ENCODE assay signal across 7 mouse cellular contexts in the genomic region with DNA sequence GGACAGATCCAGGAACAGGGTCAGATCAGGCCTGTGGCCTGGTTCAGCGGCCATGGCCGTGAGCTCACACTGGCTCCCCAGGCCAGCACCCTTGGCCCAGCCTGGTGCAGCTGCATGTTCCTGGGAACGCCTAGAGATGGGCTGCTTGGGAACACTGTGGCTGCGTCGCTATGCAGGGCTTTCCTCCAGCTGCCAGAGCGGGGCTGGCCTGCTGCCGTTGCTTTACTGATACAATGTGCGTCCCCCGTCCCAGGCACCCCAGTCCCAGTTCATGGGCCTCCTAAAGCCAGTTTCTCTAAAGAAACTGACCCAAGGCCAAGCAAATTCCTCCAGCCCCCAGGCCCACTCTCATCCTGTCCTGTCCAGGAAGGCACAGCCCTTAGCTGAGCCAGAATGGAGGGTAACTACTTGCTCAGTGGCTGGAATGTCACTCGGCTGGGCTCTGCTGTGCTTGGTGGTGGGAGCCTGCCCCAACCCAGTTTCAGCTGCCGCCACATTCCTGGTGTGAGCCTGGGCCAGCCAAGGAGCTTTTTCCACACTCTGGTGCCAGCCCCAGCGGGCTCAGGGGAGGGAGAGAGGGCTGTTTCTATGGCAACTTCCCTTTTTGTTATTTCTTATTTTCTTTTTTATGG. TPM values are rescaled to one million over a fixed set of nuclear protein-coding genes. Genes with fewer than 3 reads are reported as not detected.
DNase-seq lines count a peak whose midpoint lies in the region; ATAC-seq and TF ChIP-seq lines count a peak whose summit lies in the region.

No protein-coding gene starts in this region.

- peaks cover 67% of the 10 kb centered on the region for H3K4me1 ChIP-seq in embryonic facial prominence, embryonic 13.5 days
- H3K4me1 ChIP-seq in limb, embryonic 15.5 days, result peaks cover 88% of the 10 kb centered on the region

- H3K27me3 ChIP-seq in embryonic facial prominence, embryonic 13.5 days, result no peaks in the 10 kb centered on the region
- H3K27me3 ChIP-seq in limb, embryonic 15.5 days, result no peaks in the 10 kb centered on the region
- H3K27me3 ChIP-seq in myocyte (ENCODE audit: control insufficient read depth, insufficient read depth, insufficient read length), result no peaks in the 10 kb centered on the region

- H3K27ac ChIP-seq in embryonic facial prominence, embryonic 13.5 days, result peak overlapping the region; percentile 99
- H3K27ac ChIP-seq in limb, embryonic 15.5 days, result peak overlapping the region; percentile 97

- no peak overlapping the region for H3K4me3 ChIP-seq in embryonic facial prominence, embryonic 13.5 days
- H3K4me3 ChIP-seq in limb, embryonic 15.5 days, result no peak overlapping the region
- no peak overlapping the region for H3K4me3 ChIP-seq in myocyte

- WGBS in embryonic facial prominence, embryonic 13.5 days, result 34% methylated on average over 12 of the region's 12 CpGs
- 16% methylated on average over 12 of the region's 12 CpGs for WGBS in limb, embryonic 15.5 days

- DNase-seq in adrenal gland, postnatal 25 days, result peak; percentile 48
- DNase-seq in heart, adult 8-10 months (ENCODE audit: low spot score), result peak; percentile 69
- peak; percentile 55 for DNase-seq in kidney, adult 18-20 months
- DNase-seq in yolk sac, embryonic 10.5 days (ENCODE audit: low spot score), result peak; percentile 38

- no peaks in the 10 kb centered on the region for H3K79me2 ChIP-seq in myocyte (ENCODE audit: control insufficient read depth, insufficient read depth)

- no peak for TF ChIP-seq POLR2A in myocyte (IDR thresholded peaks at IDR 0.05; ENCODE audit: insufficient read length, low read depth)

- H3K9ac ChIP-seq in embryonic facial prominence, embryonic 13.5 days, result peak overlapping the region; percentile 61
- H3K9ac ChIP-seq in limb, embryonic 15.5 days, result no peak overlapping the region

- H3K36me3 ChIP-seq in embryonic facial prominence, embryonic 13.5 days, result no peaks in the 10 kb centered on the region
- H3K36me3 ChIP-seq in limb, embryonic 15.5 days, result no peaks in the 10 kb centered on the region
- no peaks in the 10 kb centered on the region for H3K36me3 ChIP-seq in myocyte (ENCODE audit: control insufficient read depth, insufficient read depth)

- peak; percentile 88 for ATAC-seq in embryonic facial prominence, embryonic 13.5 days (ENCODE audit: insufficient number of reproducible peaks, insufficient read depth, low FRiP score, low TSS enrichment, low read depth)
- peak; percentile 92 for ATAC-seq in limb, embryonic 15.5 days (ENCODE audit: insufficient number of reproducible peaks, low FRiP score, low TSS enrichment, low read depth)

- no peak overlapping the region for H3ac ChIP-seq in myocyte (ENCODE audit: control insufficient read depth, insufficient read length)

- peak overlapping the region; percentile 27 for H3K4me2 ChIP-seq in embryonic facial prominence, embryonic 13.5 days
- H3K4me2 ChIP-seq in limb, embryonic 15.5 days, result peak overlapping the region; percentile 22; the same call in 1 of the 2 replicates
- no peak overlapping the region for H3K4me2 ChIP-seq in myocyte (ENCODE audit: low read depth)

- H3K9me3 ChIP-seq in embryonic facial prominence, embryonic 13.5 days, result no peaks in the 10 kb centered on the region
- no peaks in the 10 kb centered on the region for H3K9me3 ChIP-seq in limb, embryonic 15.5 days

TF ChIP-seq in myocyte, 11 proteins besides CTCF, POLR2A, EP300 and RAD21:
- TF ChIP-seq SRF (IDR thresholded peaks at IDR 0.05; ENCODE audit: control insufficient read depth, insufficient read length, low read depth) (no peak), POLR2AphosphoS2 (IDR thresholded peaks at IDR 0.05; ENCODE audit: insufficient read length, low read depth) (no peak), MYOG (IDR thresholded peaks at IDR 0.05; ENCODE audit: control insufficient read depth in 1 of 3, insufficient read depth in 1 of 3, insufficient read length in 2 of 3, low read depth in 2 of 3) (peak; percentile 26 to 91 (median 64)), MYOD1 (IDR thresholded peaks at IDR 0.05; ENCODE audit: control insufficient read depth in 1 of 3, insufficient read length in 2 of 3, low read depth in 2 of 3) (peak in 2 of 3 experiments; percentile 34 to 67)

RNA-seq across cellular contexts. Expression of a gene that starts 57.6 kb away (rescaled TPM):
- 9.9 and 10.7 TPM in 2 replicates for total RNA-seq in adrenal gland, postnatal 25 days (2021)
- 5.6 and 6.2 TPM in 2 replicates for polyA plus RNA-seq in embryonic facial prominence, embryonic 13.5 days (2015; fragmentation: Nextera tagmentation; extraction: Ambion mirVana)
- 1 to 10 TPM in 3 of 4 experiments, under 1 TPM in 1; 0.60 to 4.4 (median 1.8) TPM for total RNA-seq in heart, adult 8-10 months (2022)
- polyA plus RNA-seq in limb, embryonic 15.5 days (2015; fragmentation: Nextera tagmentation; extraction: Ambion mirVana), result 5.0 and 6.2 TPM in 2 replicates
- 2.6 TPM for polyA plus RNA-seq in myocyte (2012; fragmentation: generic; extraction: Trizol)

RNA-seq across cellular contexts. Expression of a gene that starts 57.8 kb away (rescaled TPM):
- 107 and 115 TPM in 2 replicates for total RNA-seq in adrenal gland, postnatal 25 days (2021)
- 147 and 162 TPM in 2 replicates for polyA plus RNA-seq in embryonic facial prominence, embryonic 13.5 days (2015; fragmentation: Nextera tagmentation; extraction: Ambion mirVana)
- total RNA-seq in heart, adult 8-10 months (2022), result 10 to 100 TPM; 64.2 to 73.4 (median 68.4) TPM
- polyA plus RNA-seq in limb, embryonic 15.5 days (2015; fragmentation: Nextera tagmentation; extraction: Ambion mirVana), result 170 and 176 TPM in 2 replicates
- polyA plus RNA-seq in myocyte (2012; fragmentation: generic; extraction: Trizol), result 117 TPM
